Mouse (Mus musculus) erythroblast, embryonic 14.5 days (primary cell): ENCODE data around the gene Adamts2. TPM values are rescaled to one million over a fixed set of nuclear protein-coding genes. Genes with fewer than 3 reads are reported as not detected.

Source experiments
- H3K27me3 ChIP-seq: 2 replicates; pipeline ENCODE4 v1.6.1; 2012; ENCODE audit warnings: inconsistent platforms; ENCODE audit not compliant: control insufficient read depth
- H3K36me3 ChIP-seq: 2 replicates; pipeline ENCODE4 v1.6.1; 2012; ENCODE audit warnings: mild to moderate bottlenecking, inconsistent platforms; ENCODE audit not compliant: control insufficient read depth
- H3K4me1 ChIP-seq: 2 replicates; pipeline ENCODE4 v1.6.1; 2012; ENCODE audit warnings: inconsistent platforms; ENCODE audit not compliant: control insufficient read depth
- H3K4me3 ChIP-seq: replicated peaks from 2 replicates; pipeline ENCODE3; 2012; ENCODE audit warnings: moderate library complexity, mild to moderate bottlenecking, inconsistent platforms
- H3K9me3 ChIP-seq: 2 replicates; pipeline ENCODE4 v1.6.1; 2012; ENCODE audit warnings: low read length, inconsistent platforms, mixed read lengths; ENCODE audit not compliant: control insufficient read depth
- GATA1 ChIP-seq: IDR thresholded peaks from 2 replicates; pipeline ENCODE4 v1.6.1; 2012; ENCODE audit warnings: low read length, inconsistent platforms, mixed read lengths
- TAL1 ChIP-seq: IDR thresholded peaks from 3 replicates; pipeline ENCODE4 v1.6.1; 2012; ENCODE audit warnings: low read length, inconsistent platforms, mixed read lengths
- polyA plus RNA-seq: library from polyadenylated mRNA; stranded (reverse); fragments of >175 nt; gene quantifications from 2 replicates; pipeline ENCODE4 v1.2.3, GENCODE M21; 2012

Adamts2 gene
- polyA plus RNA-seq, 1 experiment = not detected

- Histone ChIP-seq H3K4me1 (0 out of 2 replicates have a peak, but pooled peaks cover 2% of the 10 kb centered on the region), H3K9me3 (no peaks in the 10 kb centered on the region; the same call in 1 of the 2 replicates), H3K36me3 (no peaks in the 10 kb centered on the region), H3K27me3 (peaks cover 35% of the 10 kb centered on the region), H3K4me3 (no peak overlapping the region)
- TF ChIP-seq GATA1 (no peak), TAL1 (no peak)
Observed at GRCm38 (mm10) chr11:50845951-50846350, 244.1 kb downstream of the Adamts2 start.

GRCm38 (mm10) chr11:50847047-50847446 is 245.2 kb downstream of the Adamts2 start:
- no peak overlapping the region for H3K4me3 ChIP-seq
- peaks cover 45% of the 10 kb centered on the region for H3K27me3 ChIP-seq
- no peaks in the 10 kb centered on the region for H3K4me1 ChIP-seq
- H3K36me3 ChIP-seq = no peaks in the 10 kb centered on the region
- no peaks in the 10 kb centered on the region; the same call in 1 of the 2 replicates for H3K9me3 ChIP-seq
- TF ChIP-seq GATA1 (no peak), TAL1 (no peak)

- no peaks in the 10 kb centered on the region; the same call in 1 of the 2 replicates for H3K9me3 ChIP-seq
- no peak overlapping the region for H3K4me3 ChIP-seq
- H3K4me1 ChIP-seq = no peaks in the 10 kb centered on the region
- H3K36me3 ChIP-seq = no peaks in the 10 kb centered on the region
- H3K27me3 ChIP-seq = peaks cover 57% of the 10 kb centered on the region
- no peak for TF ChIP-seq GATA1
- no peak for TF ChIP-seq TAL1
Observed at GRCm38 (mm10) chr11:50848520-50849137, 246.7 kb downstream of the Adamts2 start.

GRCm38 (mm10) chr11:50849310-50849709 is 247.4 kb downstream of the Adamts2 start:
- no peaks in the 10 kb centered on the region for H3K4me1 ChIP-seq
- H3K4me3 ChIP-seq = no peak overlapping the region
- H3K9me3 ChIP-seq = no peaks in the 10 kb centered on the region; the same call in 1 of the 2 replicates
- TF ChIP-seq TAL1 (no peak), GATA1 (no peak)
- no peaks in the 10 kb centered on the region for H3K36me3 ChIP-seq
- H3K27me3 ChIP-seq = peaks cover 57% of the 10 kb centered on the region

GRCm38 (mm10) chr11:50850177-50850735 is 248.4 kb downstream of the Adamts2 start, which contains the start of gene Grm6:
Grm6 (plus strand) TSS chr11:50850685.
- no peaks in the 10 kb centered on the region for H3K36me3 ChIP-seq
- TF ChIP-seq GATA1 (no peak), TAL1 (no peak)
- no peak within 1 kb of the TSS for H3K4me3 ChIP-seq
- H3K4me1 ChIP-seq = no peaks in the 10 kb centered on the region
- no peaks in the 10 kb centered on the region; the same call in 1 of the 2 replicates for H3K9me3 ChIP-seq
- H3K27me3 ChIP-seq = peaks cover 57% of the 10 kb centered on the region

GRCm38 (mm10) chr11:50850989-50851601 is 249.2 kb downstream of the Adamts2 start:
- Histone ChIP-seq H3K9me3 (no peaks in the 10 kb centered on the region; the same call in 1 of the 2 replicates), H3K36me3 (no peaks in the 10 kb centered on the region), H3K4me3 (no peak overlapping the region), H3K27me3 (peaks cover 57% of the 10 kb centered on the region), H3K4me1 (no peaks in the 10 kb centered on the region)
- TF ChIP-seq GATA1 (no peak), TAL1 (no peak)

Other genes starting within 250 kb of the Adamts2 start
- not detected in 2 replicates for gene Cby3, start 247.6 kb upstream of the Adamts2 start, polyA plus RNA-seq
- 12.6 and 16.1 TPM in 2 replicates for gene Hnrnph1, start 225.1 kb upstream of the Adamts2 start, polyA plus RNA-seq
- 0.18 and 0.23 TPM in 2 replicates for gene Rufy1, start 171.0 kb upstream of the Adamts2 start, polyA plus RNA-seq
- gene Zfp354c, start 225.6 kb downstream of the Adamts2 start, polyA plus RNA-seq = 0.08 TPM in 1 of 2 replicates, not detected in the other
- gene Zfp879, start 239.5 kb downstream of the Adamts2 start, polyA plus RNA-seq = not detected in 2 replicates
- not detected in 2 replicates for gene Grm6, start 248.6 kb downstream of the Adamts2 start, polyA plus RNA-seq